Mouse (Mus musculus) forebrain, embryonic 13.5 days (tissue): ENCODE measurements around the gene Wbp11. TPM values are rescaled to one million over a fixed set of nuclear protein-coding genes. Genes with fewer than 3 reads are reported as not detected.

ENCODE experiments used
- ATAC-seq: fragments of 200-750 bp; cut with Nextera tagmentation; 2 replicates; pipeline ENCODE4 v1.8.0; 2017
- H3K27ac ChIP-seq: fragments of 300-500 bp; sonication (generic); 2 replicates; pipeline ENCODE4 v1.5.1; 2015; ENCODE audit warnings: inconsistent platforms, mild to moderate bottlenecking, moderate library complexity
- H3K27me3 ChIP-seq: fragments of 300-500 bp; sonication (generic); 2 replicates; pipeline ENCODE4 v1.6.1; 2015; ENCODE audit warnings: mild to moderate bottlenecking, inconsistent platforms
- H3K36me3 ChIP-seq: fragments of 300-500 bp; sonication (generic); 2 replicates; pipeline ENCODE4 v1.6.1; 2015; ENCODE audit warnings: mild to moderate bottlenecking, inconsistent platforms; ENCODE audit not compliant: poor library complexity, severe bottlenecking
- H3K4me1 ChIP-seq: fragments of 300-500 bp; sonication (generic); 2 replicates; pipeline ENCODE4 v1.6.1; 2015; ENCODE audit warnings: inconsistent platforms
- H3K4me2 ChIP-seq: fragments of 300-500 bp; sonication (generic); 2 replicates; pipeline ENCODE4 v1.6.1; 2015; ENCODE audit warnings: inconsistent platforms, mild to moderate bottlenecking, moderate library complexity
- H3K4me3 ChIP-seq: fragments of 300-500 bp; sonication (generic); 2 replicates; pipeline ENCODE4 v1.5.1; 2015; ENCODE audit warnings: mild to moderate bottlenecking, inconsistent platforms
- H3K9ac ChIP-seq: fragments of 300-500 bp; sonication (generic); 2 replicates; pipeline ENCODE4 v1.6.1; 2015; ENCODE audit warnings: mild to moderate bottlenecking, inconsistent platforms
- H3K9me3 ChIP-seq: fragments of 300-500 bp; sonication (generic); replicated peaks from 2 replicates; pipeline ENCODE4 v1.6.1; 2016; ENCODE audit warnings: inconsistent platforms
- WGBS: fragments of 180-500 bp; shearing (Covaris S2); methylation state at CpG from one replicate; pipeline ENCODE4 v1.1.7; 2015; 5-methylcytosine and 5-hydroxymethylcytosine counted together
- microRNA-seq: library from miRNA; unstranded; fragments of <30 nt; microRNA quantifications from one replicate; pipeline ENCODE4, GENCODE M21; 2016
- polyA plus RNA-seq: library from polyadenylated mRNA; unstranded; fragments of >200 nt; fragmentation: Nextera tagmentation; extraction: Ambion mirVana; gene quantifications from 2 replicates; pipeline ENCODE4 v1.2.1, GENCODE M21; 2015

Wbp11 gene
- polyA plus RNA-seq, 1 experiment from 2014 or later = 94.5 TPM

- WGBS = 89% methylated on average over 8 of the region's 8 CpGs
- H3K4me3 ChIP-seq = no peak overlapping the region
- no peak overlapping the region for H3K4me2 ChIP-seq
- H3K4me1 ChIP-seq = no peaks in the 10 kb centered on the region
- no peaks in the 10 kb centered on the region for H3K36me3 ChIP-seq
- ATAC-seq = no peak
- no peaks in the 10 kb centered on the region for H3K9me3 ChIP-seq
- no peak overlapping the region for H3K9ac ChIP-seq
- H3K27ac ChIP-seq = no peak overlapping the region
- no peaks in the 10 kb centered on the region for H3K27me3 ChIP-seq
These were observed 58.9 kb downstream of the Wbp11 start for GRCm38 (mm10) chr6:136769143-136769542.

- H3K27ac ChIP-seq = no peak overlapping the region
- ATAC-seq = no peak
- H3K9me3 ChIP-seq = no peaks in the 10 kb centered on the region
- no peak overlapping the region for H3K4me3 ChIP-seq
- no peaks in the 10 kb centered on the region for H3K4me1 ChIP-seq
- 85% methylated on average over 1 of the region's 1 CpGs for WGBS
- no peak overlapping the region for H3K4me2 ChIP-seq
- no peak overlapping the region for H3K9ac ChIP-seq
- H3K36me3 ChIP-seq = no peaks in the 10 kb centered on the region
- H3K27me3 ChIP-seq = no peaks in the 10 kb centered on the region
These were observed 64.1 kb downstream of the Wbp11 start for GRCm38 (mm10) chr6:136763912-136764311.

Small RNAs within 50 kb of the gene (microRNA-seq; reads per million reads assigned to microRNA genes)
- not detected for gene Gm44364

Other genes with a start within 250 kb of the Wbp11 start
- 0.28 and 0.33 TPM in 2 replicates for gene Plbd1, start 166.3 kb downstream of the Wbp11 start, polyA plus RNA-seq
- 0.13 TPM in 2 replicates for gene Gucy2c, start 46.5 kb downstream of the Wbp11 start, polyA plus RNA-seq
- gene Hist4h4, start 23.8 kb downstream of the Wbp11 start, polyA plus RNA-seq = 0.97 and 1.2 TPM in 2 replicates
- gene H2afj, start 20.0 kb downstream of the Wbp11 start, polyA plus RNA-seq = 125 and 140 TPM in 2 replicates
- 0.85 and 1.9 TPM in 2 replicates for gene BC049715, start 607 bp downstream of the Wbp11 start, polyA plus RNA-seq
- not detected in 2 replicates for gene Smco3, start 7.2 kb upstream of the Wbp11 start, polyA plus RNA-seq
- gene Art4, start 29.5 kb upstream of the Wbp11 start, polyA plus RNA-seq = 0.08 TPM in 1 of 2 replicates, not detected in the other
- 3.0 and 3.3 TPM in 2 replicates for gene Mgp, start 47.6 kb upstream of the Wbp11 start, polyA plus RNA-seq
- 0.22 TPM in 1 of 2 replicates, not detected in the other for gene Erp27, start 93.9 kb upstream of the Wbp11 start, polyA plus RNA-seq
- gene Pde6h, start 95.6 kb upstream of the Wbp11 start, polyA plus RNA-seq = 0.03 TPM in 1 of 2 replicates, not detected in the other
- 11.0 and 11.5 TPM in 2 replicates for gene Arhgdib, start 113.7 kb upstream of the Wbp11 start, polyA plus RNA-seq